Mouse (Mus musculus) retina, postnatal 7 days (tissue): Measurements from ENCODE around the gene Rhoj.
A peak's percentile ranks its signal among the peaks of the same experiment; 100 is the strongest.

Source experiments
- DNase-seq: peaks from one replicate; pipeline ENCODE4 v3.0.0-alpha.2; 2012; ENCODE audit warnings: low read depth, low spot score

The Rhoj gene

GRCm38 (mm10) chr12:75350750-75351149 is 42.6 kb downstream of the Rhoj start:
- no peak for DNase-seq

GRCm38 (mm10) chr12:75351846-75352245 is 43.7 kb downstream of the Rhoj start:
- no peak for DNase-seq

GRCm38 (mm10) chr12:75352410-75352809 is 44.3 kb downstream of the Rhoj start:
- DNase-seq, result no peak

GRCm38 (mm10) chr12:75354354-75354753 is 46.2 kb downstream of the Rhoj start:
- DNase-seq, result no peak

GRCm38 (mm10) chr12:75357781-75358180 is 49.7 kb downstream of the Rhoj start:
- no peak for DNase-seq

GRCm38 (mm10) chr12:75358714-75359113 is 50.6 kb downstream of the Rhoj start:
- no peak for DNase-seq

GRCm38 (mm10) chr12:75359500-75359899 is 51.4 kb downstream of the Rhoj start:
- no peak for DNase-seq

GRCm38 (mm10) chr12:75359921-75360482 is 51.9 kb downstream of the Rhoj start:
- no peak for DNase-seq

GRCm38 (mm10) chr12:75362456-75362855 is 54.3 kb downstream of the Rhoj start:
- DNase-seq, result no peak

- DNase-seq, result no peak
Observed at GRCm38 (mm10) chr12:75364416-75364815, 56.3 kb downstream of the Rhoj start.

GRCm38 (mm10) chr12:75365621-75366124 is 57.6 kb downstream of the Rhoj start:
- DNase-seq, result no peak

- no peak for DNase-seq
Observed at GRCm38 (mm10) chr12:75367371-75367770, 59.2 kb downstream of the Rhoj start.

- DNase-seq, result no peak
Observed at GRCm38 (mm10) chr12:75368527-75368926, 60.4 kb downstream of the Rhoj start.

GRCm38 (mm10) chr12:75369418-75369851 is 61.3 kb downstream of the Rhoj start:
- DNase-seq, result no peak

- DNase-seq, result no peak
Observed at GRCm38 (mm10) chr12:75374437-75374836, 66.3 kb downstream of the Rhoj start.

- DNase-seq, result no peak
Observed at GRCm38 (mm10) chr12:75375060-75375459, 66.9 kb downstream of the Rhoj start.

GRCm38 (mm10) chr12:75376126-75376525 is 68.0 kb downstream of the Rhoj start:
- no peak for DNase-seq

- no peak for DNase-seq
Observed at GRCm38 (mm10) chr12:75386731-75387130, 78.6 kb downstream of the Rhoj start.

- DNase-seq, result no peak
Observed at GRCm38 (mm10) chr12:75387156-75387555, 79.0 kb downstream of the Rhoj start.

GRCm38 (mm10) chr12:75387846-75388245 is 79.7 kb downstream of the Rhoj start:
- DNase-seq, result no peak

- DNase-seq, result no peak
Observed at GRCm38 (mm10) chr12:75388521-75388920, 80.4 kb downstream of the Rhoj start.

- peak; percentile 42 for DNase-seq
Observed at GRCm38 (mm10) chr12:75389308-75390135, 81.4 kb downstream of the Rhoj start.

- no peak for DNase-seq
Observed at GRCm38 (mm10) chr12:75391526-75391925, 83.4 kb downstream of the Rhoj start.
